Mouse (Mus musculus) E14TG2a.4 (cell line): ENCODE results near the gene Deup1.

Experiments
- CTCF ChIP-seq: conservative IDR thresholded peaks from 2 replicates; pipeline ENCODE4 v1.5.1; 2014; ENCODE audit warnings: low read length
- NANOG ChIP-seq: IDR thresholded peaks from 2 replicates; pipeline ENCODE4 v1.6.1; 2014; ENCODE audit warnings: borderline replicate concordance, low read length, mixed read lengths
- POU5F1 ChIP-seq: IDR thresholded peaks from 2 replicates; pipeline ENCODE4 v1.6.1; 2014; ENCODE audit warnings: low read length, borderline replicate concordance

DNA sequence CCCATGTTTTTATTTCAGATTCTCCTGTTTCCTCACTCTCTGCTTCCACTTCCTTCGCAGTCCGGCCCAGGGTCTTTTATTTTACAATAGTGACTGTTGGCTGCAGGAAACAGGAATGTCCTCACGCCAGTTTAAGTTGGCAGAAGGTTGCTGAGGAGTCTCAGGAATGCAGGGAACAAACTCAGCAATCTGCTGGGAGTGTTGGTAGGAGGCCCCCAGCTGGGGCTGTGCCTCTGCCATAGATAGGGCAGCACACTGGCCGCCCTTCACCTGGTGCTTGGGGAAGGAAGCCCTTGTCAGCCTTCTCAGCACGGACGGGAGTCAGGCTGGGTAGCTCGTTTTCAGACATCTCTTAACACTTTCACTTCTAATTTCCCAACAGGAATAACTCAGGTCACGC is 102.5 kb downstream of the Deup1 start:
- TF ChIP-seq CTCF (no peak), POU5F1 (no peak), NANOG (no peak)
